Mouse (Mus musculus) lung, embryonic 15.5 days (tissue): ENCODE results near the gene Alpk1. TPM values are rescaled to one million over a fixed set of nuclear protein-coding genes. Genes with fewer than 3 reads are reported as not detected.

Source experiments
- ATAC-seq: fragments of 200-750 bp; cut with Nextera tagmentation; 2 replicates; pipeline ENCODE4 v1.8.0; 2017; ENCODE audit warnings: moderate number of reproducible peaks, borderline replicate concordance; ENCODE audit not compliant: low FRiP score, low TSS enrichment; ENCODE audit errors: extremely low read depth
- H3K27ac ChIP-seq: fragments of 300-500 bp; sonication (generic); 2 replicates; pipeline ENCODE4 v1.5.1; 2015; ENCODE audit warnings: moderate library complexity, mild to moderate bottlenecking, inconsistent platforms
- H3K27me3 ChIP-seq: fragments of 300-500 bp; sonication (generic); 2 replicates; pipeline ENCODE4 v1.6.1; 2015; ENCODE audit warnings: inconsistent platforms
- H3K36me3 ChIP-seq: fragments of 300-500 bp; sonication (generic); 2 replicates; pipeline ENCODE4 v1.6.1; 2015; ENCODE audit warnings: inconsistent platforms
- H3K4me1 ChIP-seq: fragments of 300-500 bp; sonication (generic); 2 replicates; pipeline ENCODE4 v1.6.1; 2015; ENCODE audit warnings: inconsistent platforms
- H3K4me2 ChIP-seq: fragments of 300-500 bp; sonication (generic); 2 replicates; pipeline ENCODE4 v1.6.1; 2015; ENCODE audit warnings: inconsistent platforms, mild to moderate bottlenecking, moderate library complexity
- H3K4me3 ChIP-seq: fragments of 300-500 bp; sonication (generic); 2 replicates; pipeline ENCODE4 v1.5.1; 2015; ENCODE audit warnings: mild to moderate bottlenecking, inconsistent platforms
- H3K9ac ChIP-seq: fragments of 300-500 bp; sonication (generic); 2 replicates; pipeline ENCODE4 v1.6.1; 2015; ENCODE audit warnings: inconsistent platforms
- H3K9me3 ChIP-seq: fragments of 300-500 bp; sonication (generic); 2 replicates; pipeline ENCODE4 v1.6.1; 2016; ENCODE audit warnings: inconsistent platforms
- WGBS: fragments of 180-500 bp; shearing (Covaris S2); methylation state at CpG from one replicate; pipeline ENCODE4 v1.1.7; 2015; 5-methylcytosine and 5-hydroxymethylcytosine counted together
- polyA plus RNA-seq: library from polyadenylated mRNA; unstranded; fragments of >200 nt; fragmentation: Nextera tagmentation; extraction: Ambion mirVana; gene quantifications from 2 replicates; pipeline ENCODE4 v1.2.1, GENCODE M21; 2015

Gene Alpk1
- polyA plus RNA-seq, 1 experiment from 2014 or later, result 1.9 TPM

GRCm38 (mm10) chr3:127706445-127707088 is 73.8 kb downstream of the Alpk1 start:
- no peak overlapping the region for H3K9ac ChIP-seq
- peaks cover 7% of the 10 kb centered on the region; the same call in 1 of the 2 replicates for H3K4me1 ChIP-seq
- WGBS, result 63% methylated on average over 8 of the region's 8 CpGs
- H3K36me3 ChIP-seq, result no peaks in the 10 kb centered on the region
- H3K27me3 ChIP-seq, result no peaks in the 10 kb centered on the region
- no peak for ATAC-seq
- peak overlapping the region; percentile 40 for H3K4me2 ChIP-seq
- H3K9me3 ChIP-seq, result no peaks in the 10 kb centered on the region
- no peak overlapping the region for H3K27ac ChIP-seq
- peak overlapping the region; percentile 7; the same call in 1 of the 2 replicates for H3K4me3 ChIP-seq

- 13% methylated on average over 30 of the region's 30 CpGs for WGBS
- peak overlapping the region; percentile 40 for H3K4me2 ChIP-seq
- ATAC-seq, result peak; percentile 74; the same call in 1 of the 2 replicates
- H3K27me3 ChIP-seq, result no peaks in the 10 kb centered on the region
- no peak overlapping the region for H3K9ac ChIP-seq
- peak overlapping the region; percentile 16; the same call in 1 of the 2 replicates for H3K27ac ChIP-seq
- H3K9me3 ChIP-seq, result no peaks in the 10 kb centered on the region
- peak overlapping the region; percentile 7; the same call in 1 of the 2 replicates for H3K4me3 ChIP-seq
- H3K36me3 ChIP-seq, result no peaks in the 10 kb centered on the region
- peaks cover 7% of the 10 kb centered on the region; the same call in 1 of the 2 replicates for H3K4me1 ChIP-seq
Measured at GRCm38 (mm10) chr3:127705515-127706444, 74.5 kb downstream of the Alpk1 start.

GRCm38 (mm10) chr3:127705139-127705514 is 75.2 kb downstream of the Alpk1 start:
- peaks cover 7% of the 10 kb centered on the region; the same call in 1 of the 2 replicates for H3K4me1 ChIP-seq
- H3K36me3 ChIP-seq, result no peaks in the 10 kb centered on the region
- no peaks in the 10 kb centered on the region for H3K9me3 ChIP-seq
- 60% methylated on average over 11 of the region's 11 CpGs for WGBS
- 0 out of 2 replicates have a peak overlapping the region, but pooled peaks have one; percentile 7 for H3K4me3 ChIP-seq
- no peak for ATAC-seq
- no peaks in the 10 kb centered on the region for H3K27me3 ChIP-seq
- no peak overlapping the region for H3K9ac ChIP-seq
- H3K4me2 ChIP-seq, result peak overlapping the region; percentile 40
- H3K27ac ChIP-seq, result 0 out of 2 replicates have a peak overlapping the region, but pooled peaks have one; percentile 16

DNA sequence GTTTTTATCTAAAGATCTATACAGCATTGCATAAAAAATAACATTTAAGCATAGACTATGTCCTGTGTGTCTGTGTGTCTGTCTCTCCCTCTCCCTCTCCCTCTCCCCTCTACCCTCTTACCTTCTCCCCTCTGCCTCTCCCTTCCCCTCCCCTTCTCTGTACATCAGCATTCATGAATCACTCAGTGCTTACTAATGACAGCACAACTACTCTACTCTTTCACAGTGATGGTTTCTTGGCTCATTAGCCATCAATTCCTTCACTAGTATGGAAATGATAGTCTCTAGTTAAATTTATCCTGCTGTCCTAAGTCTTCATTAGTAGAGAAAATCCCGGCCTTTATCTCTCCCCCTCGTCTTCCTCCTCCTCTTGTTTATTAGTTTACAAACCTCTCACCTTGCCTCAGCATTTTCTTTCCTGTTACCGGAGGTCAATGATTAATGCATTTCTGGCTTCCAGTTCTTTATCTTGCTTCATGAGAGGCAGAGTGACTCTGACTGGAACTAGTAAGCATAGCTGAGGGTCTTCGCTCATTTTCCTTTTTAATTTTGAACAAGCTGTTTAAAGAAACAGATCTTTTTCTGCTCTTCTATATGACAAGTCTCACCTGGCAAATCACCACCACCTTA is 79.0 kb downstream of the Alpk1 start:
- H3K36me3 ChIP-seq, result no peaks in the 10 kb centered on the region
- H3K4me1 ChIP-seq, result peaks cover 11% of the 10 kb centered on the region
- H3K27me3 ChIP-seq, result peaks cover 5% of the 10 kb centered on the region; the same call in 1 of the 2 replicates
- ATAC-seq, result no peak
- H3K9ac ChIP-seq, result no peak overlapping the region
- H3K4me2 ChIP-seq, result no peak overlapping the region
- WGBS, result 52% methylated on average over 4 of the region's 4 CpGs
- no peak overlapping the region for H3K27ac ChIP-seq
- no peaks in the 10 kb centered on the region for H3K9me3 ChIP-seq
- no peak overlapping the region for H3K4me3 ChIP-seq

GRCm38 (mm10) chr3:127698636-127699035 is 81.7 kb downstream of the Alpk1 start:
- no peak overlapping the region for H3K4me2 ChIP-seq
- ATAC-seq, result no peak
- no peak overlapping the region for H3K27ac ChIP-seq
- H3K36me3 ChIP-seq, result no peaks in the 10 kb centered on the region
- WGBS, result 83% methylated on average over 5 of the region's 5 CpGs
- no peak overlapping the region for H3K9ac ChIP-seq
- H3K4me1 ChIP-seq, result peaks cover 11% of the 10 kb centered on the region; the same call in 1 of the 2 replicates
- no peaks in the 10 kb centered on the region for H3K9me3 ChIP-seq
- peaks cover 22% of the 10 kb centered on the region for H3K27me3 ChIP-seq
- no peak overlapping the region for H3K4me3 ChIP-seq

- Histone ChIP-seq H3K27me3 (peaks cover 22% of the 10 kb centered on the region), H3K27ac (no peak overlapping the region), H3K36me3 (no peaks in the 10 kb centered on the region), H3K4me2 (no peak overlapping the region), H3K9me3 (no peaks in the 10 kb centered on the region), H3K4me1 (peaks cover 11% of the 10 kb centered on the region; the same call in 1 of the 2 replicates), H3K4me3 (no peak overlapping the region), H3K9ac (no peak overlapping the region)
- 53% methylated on average over 11 of the region's 11 CpGs for WGBS
- ATAC-seq, result peak; percentile 42; the same call in 1 of the 2 replicates
Measured at GRCm38 (mm10) chr3:127696541-127696940, 83.8 kb downstream of the Alpk1 start.

- peaks cover 22% of the 10 kb centered on the region for H3K27me3 ChIP-seq
- H3K27ac ChIP-seq, result no peak overlapping the region
- H3K9me3 ChIP-seq, result no peaks in the 10 kb centered on the region
- 14% methylated on average over 43 of the region's 43 CpGs for WGBS
- H3K9ac ChIP-seq, result peak overlapping the region; percentile 13; the same call in 1 of the 2 replicates
- H3K4me2 ChIP-seq, result peak overlapping the region; percentile 61
- peak overlapping the region; percentile 29 for H3K4me3 ChIP-seq
- no peaks in the 10 kb centered on the region for H3K36me3 ChIP-seq
- peaks cover 11% of the 10 kb centered on the region; the same call in 1 of the 2 replicates for H3K4me1 ChIP-seq
- no peak for ATAC-seq
Measured at GRCm38 (mm10) chr3:127694802-127695771, 85.2 kb downstream of the Alpk1 start.

- H3K36me3 ChIP-seq, result no peaks in the 10 kb centered on the region
- no peak overlapping the region for H3K4me2 ChIP-seq
- H3K4me1 ChIP-seq, result peaks cover 6% of the 10 kb centered on the region; the same call in 1 of the 2 replicates
- H3K9me3 ChIP-seq, result no peaks in the 10 kb centered on the region
- no peak overlapping the region for H3K9ac ChIP-seq
- no peak overlapping the region for H3K27ac ChIP-seq
- peaks cover 18% of the 10 kb centered on the region for H3K27me3 ChIP-seq
- ATAC-seq, result no peak
- WGBS, result 73% methylated on average over 4 of the region's 4 CpGs
- H3K4me3 ChIP-seq, result no peak overlapping the region
Measured at GRCm38 (mm10) chr3:127691230-127691629, 89.1 kb downstream of the Alpk1 start.

GRCm38 (mm10) chr3:127679703-127680102 is 100.6 kb downstream of the Alpk1 start:
- WGBS, result 86% methylated on average over 15 of the region's 15 CpGs
- Histone ChIP-seq H3K27me3 (no peaks in the 10 kb centered on the region), H3K4me3 (no peak overlapping the region), H3K27ac (no peak overlapping the region), H3K4me1 (no peaks in the 10 kb centered on the region), H3K4me2 (no peak overlapping the region), H3K9me3 (no peaks in the 10 kb centered on the region), H3K36me3 (no peaks in the 10 kb centered on the region), H3K9ac (no peak overlapping the region)
- ATAC-seq, result no peak

- Histone ChIP-seq H3K27ac (no peak overlapping the region), H3K9me3 (no peaks in the 10 kb centered on the region), H3K4me2 (no peak overlapping the region), H3K36me3 (no peaks in the 10 kb centered on the region), H3K9ac (no peak overlapping the region), H3K27me3 (no peaks in the 10 kb centered on the region), H3K4me3 (no peak overlapping the region), H3K4me1 (no peaks in the 10 kb centered on the region)
- ATAC-seq, result no peak
- WGBS, result 48% methylated on average over 22 of the region's 22 CpGs
Measured at GRCm38 (mm10) chr3:127661646-127662531, 118.4 kb downstream of the Alpk1 start.
